In the genomic region with DNA sequence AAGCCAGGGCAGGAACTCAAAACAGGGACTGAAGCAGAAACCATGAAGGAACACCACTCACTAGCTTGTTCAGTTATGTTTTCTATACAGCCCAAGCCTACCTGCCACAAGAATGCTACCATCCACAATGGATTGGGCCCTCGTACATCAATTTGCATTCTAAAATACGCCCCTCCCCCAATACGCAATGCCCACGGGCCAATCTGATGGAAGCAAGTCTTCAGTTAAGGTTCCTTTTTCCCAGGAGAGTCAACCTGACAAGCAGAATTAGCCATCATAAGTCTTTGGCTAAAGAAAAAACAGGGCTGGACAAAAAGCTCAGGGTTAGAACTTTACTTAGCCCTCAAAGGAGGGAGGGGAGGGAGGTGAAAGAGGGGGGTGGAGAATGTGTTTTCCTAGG, we compare ENCODE assay signal across 29 mouse cellular contexts. TPM values are rescaled to one million over a fixed set of nuclear protein-coding genes. Genes with fewer than 3 reads are reported as not detected.
"Had no signal": no experiment of that assay in that cellular context is flagged by ENCODE, and none has a peak within 500 bp of the region (broad histone marks: within the 10 kb centered on the region; RNA-seq: fewer than 3 reads in every experiment).

No protein-coding gene starts in this region.

- H3K9me3 ChIP-seq: embryonic facial prominence, embryonic 10.5 days; embryonic facial prominence, embryonic 12.5 days; embryonic facial prominence, embryonic 13.5 days; embryonic facial prominence, embryonic 15.5 days; forebrain, embryonic 10.5 days; forebrain, embryonic 12.5 days; forebrain, embryonic 15.5 days; heart, embryonic 10.5 days had no signal

- ATAC-seq: forebrain, embryonic 13.5 days; forebrain, embryonic 14.5 days; forebrain, embryonic 15.5 days; forebrain, embryonic 16.5 days; forebrain, postnatal 0 days had no signal

- H3K4me1 ChIP-seq: embryonic facial prominence, embryonic 12.5 days; embryonic facial prominence, embryonic 15.5 days; forebrain, embryonic 12.5 days; forebrain, embryonic 13.5 days; forebrain, embryonic 15.5 days; heart, embryonic 10.5 days had no signal

- H3K4me2 ChIP-seq: embryonic facial prominence, embryonic 12.5 days; embryonic facial prominence, embryonic 13.5 days; embryonic facial prominence, embryonic 15.5 days; forebrain, embryonic 12.5 days; forebrain, embryonic 13.5 days; forebrain, embryonic 15.5 days had no signal

- H3K9ac ChIP-seq: embryonic facial prominence, embryonic 12.5 days; embryonic facial prominence, embryonic 13.5 days; embryonic facial prominence, embryonic 15.5 days; forebrain, embryonic 12.5 days; forebrain, embryonic 13.5 days; forebrain, embryonic 15.5 days; forebrain, postnatal 0 days had no signal

- H3K36me3 ChIP-seq: embryonic facial prominence, embryonic 10.5 days; embryonic facial prominence, embryonic 12.5 days; embryonic facial prominence, embryonic 13.5 days; embryonic facial prominence, embryonic 15.5 days; forebrain, embryonic 12.5 days; forebrain, embryonic 15.5 days had no signal

- DNase-seq: cerebellum, adult 9-10 months; cerebellum, adult 9-11 months; cerebellum, postnatal 10 days; cerebellum, postnatal 14 days; cerebellum, postnatal 25 days; cerebellum, postnatal 36 days; embryo, embryonic 11 days; forebrain, postnatal 0 days; gastrocnemius, adult 2 months; gastrocnemius, postnatal 10 days; gastrocnemius, postnatal 14 days; gastrocnemius, postnatal 25 days; gastrocnemius, postnatal 36 days; heart, adult 18-20 months; heart, adult 2 months had no signal

- H3K27me3 ChIP-seq: embryonic facial prominence, embryonic 12.5 days; embryonic facial prominence, embryonic 13.5 days; embryonic facial prominence, embryonic 15.5 days; forebrain, embryonic 12.5 days; forebrain, embryonic 13.5 days; forebrain, embryonic 15.5 days had no signal

- H3K27ac ChIP-seq: embryonic facial prominence, embryonic 10.5 days; embryonic facial prominence, embryonic 12.5 days; embryonic facial prominence, embryonic 13.5 days; embryonic facial prominence, embryonic 15.5 days; forebrain, embryonic 10.5 days; forebrain, embryonic 12.5 days; forebrain, embryonic 13.5 days; forebrain, embryonic 15.5 days; gastrocnemius, adult 2 months; heart, adult 2 months; heart, embryonic 10.5 days had no signal

- H3K4me3 ChIP-seq: embryonic facial prominence, embryonic 10.5 days; embryonic facial prominence, embryonic 12.5 days; embryonic facial prominence, embryonic 13.5 days; embryonic facial prominence, embryonic 15.5 days; erythroblast, embryonic 14.5 days; forebrain, embryonic 10.5 days; forebrain, embryonic 12.5 days; forebrain, embryonic 13.5 days; forebrain, embryonic 15.5 days; gastrocnemius, adult 2 months; heart, adult 2 months; heart, embryonic 10.5 days had no signal

RNA-seq across cellular contexts. Expression of a gene that starts 9.2 kb away (rescaled TPM):
- polyA plus RNA-seq: erythroblast, embryonic 14.5 days had no signal

RNA-seq across cellular contexts. Expression of a gene that starts 22.0 kb away (rescaled TPM):
- total RNA-seq: common myeloid progenitor, adult 5-6 weeks; granulocyte monocyte progenitor cell, adult 5-6 weeks had no signal
- polyA plus RNA-seq: erythroblast, embryonic 14.5 days had no signal
